Mouse (Mus musculus): ENCODE results near the gene Dlgap1. TPM values are rescaled to one million over a fixed set of nuclear protein-coding genes. Genes with fewer than 3 reads are reported as not detected.

The Dlgap1 gene
- polyA plus RNA-seq, 1 experiment from 2014 or later, result 3.5 TPM

DNA sequence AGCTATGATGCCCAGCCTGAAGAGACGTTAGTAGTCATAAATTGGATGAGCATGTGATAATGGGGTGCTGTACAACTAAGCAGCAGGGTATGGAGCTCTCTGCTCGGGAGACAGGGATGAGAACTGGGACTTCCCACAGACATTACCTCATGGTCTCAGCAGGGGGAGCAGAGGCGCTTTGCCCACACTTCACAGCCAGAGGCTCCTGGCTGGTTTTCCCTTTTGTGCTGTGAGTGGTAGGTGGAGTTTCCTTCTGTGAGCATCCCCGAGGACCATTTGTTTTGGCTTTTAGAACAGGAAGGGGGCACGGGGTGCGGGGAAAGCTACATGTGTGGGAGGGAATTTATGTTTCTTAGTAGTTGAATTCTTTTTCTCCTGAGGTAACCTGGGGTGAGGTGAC lies 768.6 kb downstream of the Dlgap1 start:
- Histone ChIP-seq H3K36me3 (no peaks in the 10 kb centered on the region), H3K9me3 (no peaks in the 10 kb centered on the region), H3K4me3 (replicated peaks) (peak overlapping the region; percentile 24; the same call in 1 of the 2 replicates), H3K4me2 (peak overlapping the region; percentile 58), H3K27me3 (no peaks in the 10 kb centered on the region), H3K4me1 (replicated peaks) (peaks cover 16% of the 10 kb centered on the region), H3K9ac (replicated peaks) (0 out of 2 replicates have a peak overlapping the region, but pooled peaks have one; percentile 18), H3K27ac (peak overlapping the region; percentile 41)
- 3% methylated on average over 6 of the region's 6 CpGs for WGBS
- peak; percentile 41; the same call in 1 of the 2 replicates for ATAC-seq (ENCODE audit: insufficient number of reproducible peaks, insufficient read depth, low FRiP score, low TSS enrichment, low read depth)

DNA sequence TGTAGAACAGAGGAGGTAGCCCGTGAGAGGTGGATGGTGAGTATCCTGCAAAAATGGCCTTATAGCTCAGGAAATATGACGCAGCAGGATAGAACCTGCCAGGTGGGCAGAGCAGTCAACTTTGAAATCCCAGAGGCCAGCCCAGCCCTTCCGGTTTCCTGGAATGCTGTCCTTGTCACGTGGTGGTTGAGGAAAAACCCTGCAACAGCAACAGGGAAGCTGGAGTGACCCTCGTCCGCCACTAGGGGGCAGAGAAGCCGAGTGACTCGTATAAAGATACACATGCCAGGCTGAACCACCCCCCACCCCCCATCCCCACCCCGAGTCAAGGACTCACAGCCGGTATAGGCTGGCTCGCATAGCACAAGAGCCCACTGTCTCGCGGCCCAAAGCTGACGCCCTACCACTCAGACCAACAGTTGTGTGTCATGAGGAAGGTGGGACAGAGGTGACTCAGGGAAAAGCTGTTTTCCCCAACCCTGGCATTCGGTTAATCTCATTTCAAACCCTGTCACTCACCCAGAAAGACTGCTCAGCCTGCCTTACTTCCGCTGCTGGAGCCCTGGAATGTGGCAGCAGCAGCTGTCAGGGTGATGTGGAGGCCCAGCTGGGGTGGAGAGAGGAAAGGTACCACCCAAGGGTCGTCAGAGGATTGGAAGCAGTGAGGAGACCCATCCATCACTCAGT lies 769.4 kb downstream of the Dlgap1 start:
- WGBS, result 3% methylated on average over 17 of the region's 17 CpGs
- Histone ChIP-seq H3K9ac (replicated peaks) (0 out of 2 replicates have a peak overlapping the region, but pooled peaks have one; percentile 18), H3K4me3 (replicated peaks) (peak overlapping the region; percentile 24), H3K27ac (peak overlapping the region; percentile 79), H3K9me3 (no peaks in the 10 kb centered on the region), H3K4me1 (replicated peaks) (peaks cover 16% of the 10 kb centered on the region), H3K27me3 (no peaks in the 10 kb centered on the region), H3K4me2 (peak overlapping the region; percentile 58), H3K36me3 (no peaks in the 10 kb centered on the region)
- ATAC-seq (ENCODE audit: insufficient number of reproducible peaks, insufficient read depth, low FRiP score, low TSS enrichment, low read depth), result peak; percentile 92

DNA sequence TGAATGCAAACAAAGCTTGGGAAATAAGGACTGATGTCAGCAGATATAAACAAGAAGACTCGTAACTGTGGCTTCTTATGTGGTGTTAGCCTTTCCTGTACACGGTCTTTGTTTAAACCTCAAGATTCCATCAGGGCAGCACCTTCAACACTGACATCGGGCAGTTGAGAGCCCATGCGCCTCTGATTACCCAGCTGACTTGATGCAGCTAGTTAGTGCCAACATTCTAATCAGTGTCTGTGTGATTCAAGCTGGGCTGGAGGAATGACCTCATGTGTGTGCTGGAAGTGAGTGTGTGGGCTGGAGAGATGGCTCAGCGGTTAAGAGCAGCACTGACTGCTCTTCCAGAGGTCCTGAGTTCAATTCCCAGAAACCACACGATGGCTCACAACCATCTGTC lies 770.5 kb downstream of the Dlgap1 start:
- Histone ChIP-seq H3K27ac (no peak overlapping the region), H3K9ac (replicated peaks) (no peak overlapping the region), H3K36me3 (no peaks in the 10 kb centered on the region), H3K27me3 (no peaks in the 10 kb centered on the region), H3K4me2 (no peak overlapping the region), H3K4me3 (replicated peaks) (no peak overlapping the region), H3K9me3 (no peaks in the 10 kb centered on the region), H3K4me1 (replicated peaks) (peaks cover 16% of the 10 kb centered on the region)
- 88% methylated on average over 6 of the region's 6 CpGs for WGBS
- no peak for ATAC-seq (ENCODE audit: insufficient number of reproducible peaks, insufficient read depth, low FRiP score, low TSS enrichment, low read depth)

DNA sequence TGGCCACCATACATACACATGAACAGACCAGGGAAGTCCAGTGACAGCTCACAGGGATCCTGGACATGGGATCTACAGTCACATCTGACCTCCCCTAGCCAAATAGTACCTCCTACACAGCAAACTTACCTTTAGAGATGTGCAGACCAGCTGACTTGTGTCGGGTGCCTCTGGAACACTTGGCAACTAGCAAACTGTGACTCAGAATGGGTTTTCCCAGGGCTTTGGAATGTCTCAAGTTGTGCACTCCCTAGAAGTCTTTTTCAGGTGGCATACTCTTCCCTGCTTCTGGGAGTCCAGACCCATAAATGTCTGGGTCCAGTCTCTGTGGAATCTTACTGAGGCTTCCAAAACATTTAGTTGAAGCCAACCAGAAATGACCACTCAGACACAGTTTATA lies 772.8 kb downstream of the Dlgap1 start:
- whole genome bisulfite sequencing, result 86% methylated on average over 1 of the region's 1 CpGs
- no peaks in the 10 kb centered on the region for H3K9me3 ChIP-seq
- peaks cover 21% of the 10 kb centered on the region for H3K4me1 ChIP-seq (replicated peaks)
- H3K9ac ChIP-seq (replicated peaks), result no peak overlapping the region
- H3K4me3 ChIP-seq (replicated peaks), result no peak overlapping the region
- no peak overlapping the region for H3K27ac ChIP-seq
- no peak for ATAC-seq (ENCODE audit: insufficient number of reproducible peaks, insufficient read depth, low FRiP score, low TSS enrichment, low read depth)
- H3K36me3 ChIP-seq, result no peaks in the 10 kb centered on the region
- no peaks in the 10 kb centered on the region for H3K27me3 ChIP-seq
- no peak overlapping the region for H3K4me2 ChIP-seq

DNA sequence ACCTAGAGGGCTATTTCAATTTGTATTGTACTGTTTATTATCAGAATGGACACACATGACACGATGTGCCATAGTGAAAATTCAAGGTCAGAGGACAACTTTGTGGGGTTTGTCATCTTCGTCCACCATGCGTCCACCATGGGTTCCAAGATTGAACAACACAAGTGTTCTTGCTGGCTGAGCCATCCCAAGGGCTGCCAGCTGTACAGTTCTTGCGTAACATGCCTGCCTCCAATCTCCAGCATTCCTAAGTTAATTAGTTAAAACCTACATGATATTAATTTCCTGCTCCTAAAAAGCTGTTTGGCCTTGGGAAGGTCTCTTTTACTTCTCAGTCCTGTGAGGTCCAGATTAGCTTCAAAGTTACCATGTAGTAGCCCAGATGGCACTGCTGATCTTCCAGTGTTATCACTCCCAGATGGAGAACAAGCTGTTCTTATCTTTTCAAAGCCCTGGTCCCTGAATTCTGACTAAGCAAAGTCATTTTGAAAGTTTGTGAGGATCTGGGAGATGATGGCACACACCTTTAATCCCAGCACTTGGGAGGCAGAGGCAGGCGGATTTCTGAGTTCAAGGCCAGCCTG lies 775.8 kb downstream of the Dlgap1 start:
- Histone ChIP-seq H3K9me3 (no peaks in the 10 kb centered on the region), H3K36me3 (no peaks in the 10 kb centered on the region), H3K27ac (no peak overlapping the region), H3K4me3 (replicated peaks) (no peak overlapping the region), H3K9ac (replicated peaks) (no peak overlapping the region), H3K4me2 (no peak overlapping the region), H3K4me1 (replicated peaks) (peaks cover 26% of the 10 kb centered on the region), H3K27me3 (no peaks in the 10 kb centered on the region)
- no peak for ATAC-seq (ENCODE audit: insufficient number of reproducible peaks, insufficient read depth, low FRiP score, low TSS enrichment, low read depth)
- 89% methylated on average over 5 of the region's 5 CpGs for WGBS

DNA sequence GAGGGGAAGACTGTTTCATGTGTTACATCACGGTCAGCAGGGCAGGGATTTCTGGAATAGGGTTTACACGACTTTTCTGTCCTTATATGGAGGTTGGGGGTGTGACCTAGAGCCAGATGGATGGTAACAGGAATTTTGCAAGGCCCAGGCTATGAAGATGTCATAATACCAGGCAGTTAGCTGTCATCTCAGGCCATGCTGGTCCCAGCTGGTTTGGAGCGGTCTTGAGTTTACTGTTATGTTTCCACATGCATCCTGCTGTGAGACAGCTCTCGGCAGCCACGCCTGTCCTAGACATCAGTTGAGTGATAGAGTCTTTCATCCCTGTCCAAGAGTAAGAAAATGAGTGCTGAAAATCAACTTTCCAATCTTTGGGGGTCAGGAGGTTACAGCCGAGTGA lies 776.5 kb downstream of the Dlgap1 start:
- Histone ChIP-seq H3K9ac (replicated peaks) (no peak overlapping the region), H3K9me3 (no peaks in the 10 kb centered on the region), H3K4me3 (replicated peaks) (no peak overlapping the region), H3K4me2 (no peak overlapping the region), H3K27ac (no peak overlapping the region), H3K27me3 (no peaks in the 10 kb centered on the region), H3K4me1 (replicated peaks) (peaks cover 26% of the 10 kb centered on the region), H3K36me3 (no peaks in the 10 kb centered on the region)
- 75% methylated on average over 6 of the region's 6 CpGs for WGBS
- no peak for ATAC-seq (ENCODE audit: insufficient number of reproducible peaks, insufficient read depth, low FRiP score, low TSS enrichment, low read depth)

DNA sequence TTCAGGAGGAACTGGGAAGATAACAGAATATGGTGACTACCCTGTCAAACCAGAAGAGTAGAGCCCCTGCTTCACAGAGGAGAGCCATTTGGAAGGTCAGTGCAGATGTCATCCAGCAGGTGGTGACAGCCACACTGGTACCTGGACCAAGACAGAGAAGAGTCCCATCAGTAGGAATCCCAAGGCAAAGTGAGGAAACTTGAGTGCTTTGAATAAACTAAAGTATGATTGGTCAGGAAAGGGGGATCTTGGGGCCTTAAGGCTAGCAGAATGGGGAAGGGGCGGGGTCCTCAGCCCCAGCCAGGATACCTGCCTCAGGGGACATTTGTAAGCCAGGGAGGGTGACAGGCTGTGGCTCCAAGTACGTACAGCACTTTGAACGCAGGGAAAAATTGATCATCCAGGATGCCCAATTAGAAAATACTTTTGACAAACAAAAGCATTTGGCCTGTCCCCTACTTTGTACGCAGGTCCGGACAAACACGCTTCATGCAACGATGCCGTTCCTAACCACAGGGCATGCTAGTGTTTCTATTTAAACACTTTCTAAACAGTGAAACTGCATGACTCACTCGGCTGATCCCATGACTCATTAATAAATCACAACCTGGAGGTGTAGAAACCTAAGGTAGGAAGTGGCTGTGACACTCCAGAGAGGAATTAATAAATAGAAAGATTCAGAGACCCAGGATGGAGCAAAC lies 777.7 kb downstream of the Dlgap1 start:
- Histone ChIP-seq H3K27ac (no peak overlapping the region), H3K36me3 (no peaks in the 10 kb centered on the region), H3K9ac (replicated peaks) (no peak overlapping the region), H3K27me3 (no peaks in the 10 kb centered on the region), H3K4me3 (replicated peaks) (no peak overlapping the region), H3K4me1 (replicated peaks) (peaks cover 34% of the 10 kb centered on the region), H3K4me2 (no peak overlapping the region), H3K9me3 (no peaks in the 10 kb centered on the region)
- 44% methylated on average over 9 of the region's 9 CpGs for WGBS
- ATAC-seq (ENCODE audit: insufficient number of reproducible peaks, insufficient read depth, low FRiP score, low TSS enrichment, low read depth), result no peak

DNA sequence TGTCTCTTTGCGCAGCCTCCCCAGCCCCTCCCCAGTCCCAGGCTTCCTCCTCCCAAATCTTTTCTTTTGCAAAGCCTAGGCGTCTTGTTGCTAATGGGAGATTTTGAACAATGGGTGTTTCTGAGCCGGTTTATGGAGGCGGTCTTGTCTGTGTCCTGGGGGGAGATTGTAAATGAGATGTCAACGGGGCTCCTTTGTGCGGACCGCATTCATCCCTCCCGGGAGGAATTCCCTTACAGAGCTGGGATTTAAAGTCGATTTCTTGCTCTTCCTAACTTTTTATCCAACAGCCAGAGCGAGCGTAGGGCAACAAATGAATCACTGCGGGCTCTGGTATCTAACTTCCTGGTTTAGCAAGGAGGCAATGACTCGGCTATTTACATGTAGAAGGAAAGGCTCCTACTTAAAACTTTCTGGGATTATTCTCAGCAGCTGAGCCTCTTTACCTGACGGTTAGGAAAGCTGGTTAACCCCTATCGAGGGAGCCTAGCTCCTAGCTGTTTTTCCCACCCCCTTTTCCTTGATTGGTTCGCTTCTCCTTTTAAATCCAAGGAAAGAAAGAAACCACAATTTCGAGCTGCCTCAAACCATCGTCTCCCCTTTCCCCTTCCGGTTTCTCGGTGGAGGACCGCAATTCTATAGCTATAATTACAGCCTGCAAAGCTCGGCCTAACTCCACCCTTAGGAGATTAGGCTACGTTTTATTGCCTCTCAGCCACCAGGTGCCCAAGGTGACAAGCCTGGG lies 779.0 kb downstream of the Dlgap1 start:
- no peaks in the 10 kb centered on the region for H3K27me3 ChIP-seq
- H3K4me3 ChIP-seq (replicated peaks), result peak overlapping the region; percentile 34
- no peaks in the 10 kb centered on the region for H3K9me3 ChIP-seq
- H3K4me1 ChIP-seq (replicated peaks), result peaks cover 35% of the 10 kb centered on the region
- peak overlapping the region; percentile 72 for H3K4me2 ChIP-seq
- no peaks in the 10 kb centered on the region for H3K36me3 ChIP-seq
- H3K27ac ChIP-seq, result peak overlapping the region; percentile 79
- 1% methylated on average over 23 of the region's 23 CpGs for WGBS
- no peak for ATAC-seq (ENCODE audit: insufficient number of reproducible peaks, insufficient read depth, low FRiP score, low TSS enrichment, low read depth)
- H3K9ac ChIP-seq (replicated peaks), result peak overlapping the region; percentile 38

DNA sequence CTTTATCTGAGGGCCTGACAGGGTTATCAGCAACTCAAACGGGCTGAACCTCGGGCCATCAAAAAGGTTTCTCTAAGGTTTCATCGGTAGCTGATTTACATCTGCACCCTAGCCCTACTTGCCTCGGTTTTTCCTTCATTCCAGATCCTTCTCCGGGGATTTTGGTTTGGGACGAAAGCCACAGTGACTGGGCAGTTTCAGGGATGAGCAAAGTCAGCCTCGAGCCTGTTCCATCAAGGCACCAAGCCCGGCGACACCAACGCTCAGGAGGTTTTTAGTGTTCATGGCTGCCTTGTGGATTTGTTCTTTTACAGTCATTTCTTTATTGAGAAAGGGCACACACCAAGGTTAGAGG lies 779.6 kb downstream of the Dlgap1 start:
- no peak for ATAC-seq (ENCODE audit: insufficient number of reproducible peaks, insufficient read depth, low FRiP score, low TSS enrichment, low read depth)
- Histone ChIP-seq H3K4me2 (peak overlapping the region; percentile 72), H3K27ac (peak overlapping the region; percentile 79), H3K4me3 (replicated peaks) (peak overlapping the region; percentile 34), H3K36me3 (no peaks in the 10 kb centered on the region), H3K27me3 (no peaks in the 10 kb centered on the region), H3K4me1 (replicated peaks) (peaks cover 35% of the 10 kb centered on the region), H3K9me3 (no peaks in the 10 kb centered on the region), H3K9ac (replicated peaks) (no peak overlapping the region)
- WGBS, result 3% methylated on average over 10 of the region's 10 CpGs

DNA sequence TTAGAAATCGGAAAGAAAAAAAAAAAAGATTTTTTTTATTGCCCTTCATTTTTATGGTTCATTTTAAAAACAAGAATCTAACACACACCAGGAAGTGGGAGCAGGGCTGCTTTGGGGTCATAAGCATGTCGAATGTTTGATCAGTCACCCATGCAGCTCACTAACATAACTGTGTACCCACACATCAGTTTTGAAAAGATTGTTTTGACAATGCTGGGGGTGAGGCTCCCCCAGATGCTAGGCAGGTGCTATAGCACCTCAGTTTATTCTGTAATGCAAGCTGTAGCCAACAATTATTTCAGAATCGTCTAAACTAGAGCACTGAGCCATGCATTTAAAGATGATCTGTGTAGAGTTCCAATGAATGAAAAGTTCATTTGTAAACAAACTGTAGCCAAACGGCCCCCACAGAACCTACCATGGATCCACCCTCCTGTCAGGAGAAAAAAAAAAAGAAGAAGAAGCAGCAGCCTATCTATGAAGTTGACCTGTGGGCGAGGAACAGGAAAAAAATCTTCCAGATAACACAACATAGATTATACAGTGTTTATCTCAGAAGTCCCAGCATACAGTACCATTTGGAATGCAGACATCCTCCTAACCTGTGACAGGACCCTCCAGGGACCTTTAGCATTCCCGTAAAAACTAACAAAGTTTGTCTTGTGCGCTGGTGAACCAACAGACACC lies 780.2 kb downstream of the Dlgap1 start:
- no peak overlapping the region for H3K9ac ChIP-seq (replicated peaks)
- H3K9me3 ChIP-seq, result no peaks in the 10 kb centered on the region
- H3K4me3 ChIP-seq (replicated peaks), result no peak overlapping the region
- H3K27me3 ChIP-seq, result no peaks in the 10 kb centered on the region
- 41% methylated on average over 7 of the region's 7 CpGs for WGBS
- ATAC-seq (ENCODE audit: insufficient number of reproducible peaks, insufficient read depth, low FRiP score, low TSS enrichment, low read depth), result no peak
- H3K36me3 ChIP-seq, result no peaks in the 10 kb centered on the region
- H3K4me2 ChIP-seq, result no peak overlapping the region
- H3K27ac ChIP-seq, result no peak overlapping the region
- peaks cover 39% of the 10 kb centered on the region for H3K4me1 ChIP-seq (replicated peaks)

Measured in limb, embryonic 12.5 days (tissue).